Comparison of ENCODE assay signal across 10 mouse cellular contexts in the genomic region with DNA sequence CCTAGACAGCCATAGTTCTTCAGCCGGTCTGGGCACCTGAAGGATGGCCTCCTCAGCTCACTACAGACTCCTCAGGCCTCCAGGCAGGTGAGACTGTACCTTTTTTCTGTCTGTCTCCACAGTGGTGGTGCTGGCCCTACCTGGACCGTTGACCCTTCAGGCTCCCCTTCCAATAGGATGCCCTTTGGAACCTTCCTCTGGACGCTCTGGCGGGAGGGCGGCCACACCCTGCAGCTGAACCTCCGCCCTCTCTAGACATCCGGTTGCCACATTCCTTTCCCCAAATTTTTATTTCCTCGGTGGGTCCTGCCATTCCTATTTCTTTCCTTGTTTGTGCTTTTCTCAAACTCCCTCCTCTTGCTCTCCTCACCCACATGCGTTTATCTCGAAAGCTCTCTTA. TPM values are rescaled to one million over a fixed set of nuclear protein-coding genes. Genes with fewer than 3 reads are reported as not detected.
A peak's percentile ranks its signal among the peaks of the same experiment; 100 is the strongest.
DNase-seq lines count a peak whose midpoint lies in the region; ATAC-seq and TF ChIP-seq lines count a peak whose summit lies in the region.
"Not testable (repeated sequence)": the region's sequence is repeated elsewhere in the genome, so short reads cannot be mapped to it uniquely, and the experiment has no call there.
"Had no signal": no experiment of that assay in that cellular context is flagged by ENCODE, and none has a peak within 500 bp of the region (broad histone marks: within the 10 kb centered on the region; RNA-seq: fewer than 3 reads in every experiment).

No protein-coding gene starts in this region.

- H3K4me2 ChIP-seq in intestine, embryonic 16.5 days (ENCODE audit: low read depth, low read length); lung, embryonic 16.5 days (ENCODE audit: low read depth, low read length); stomach, postnatal 0 days (replicated peaks; ENCODE audit: low read depth): not testable (repeated sequence)

- not testable (repeated sequence) for DNase-seq in stomach, postnatal 0 days (ENCODE audit: low spot score)

- H3K27me3 ChIP-seq in intestine, embryonic 16.5 days (replicated peaks; ENCODE audit: control insufficient read depth, insufficient read depth, low read length); lung, embryonic 16.5 days (ENCODE audit: control insufficient read depth, insufficient read depth, low read depth, low read length); stomach, postnatal 0 days (ENCODE audit: control insufficient read depth, insufficient read depth, low read length): not testable (repeated sequence)

- not testable (repeated sequence) for TF ChIP-seq CTCF in stomach, postnatal 0 days (IDR thresholded peaks at IDR 0.05; ENCODE audit: low read depth)

- H3K36me3 ChIP-seq in intestine, embryonic 16.5 days (ENCODE audit: control insufficient read depth, insufficient read depth, low read length); lung, embryonic 16.5 days (ENCODE audit: control insufficient read depth, insufficient read depth, low read length); stomach, postnatal 0 days (ENCODE audit: control insufficient read depth, insufficient read depth, low read length): not testable (repeated sequence)

- not testable (repeated sequence) for H3K9me3 ChIP-seq in intestine, embryonic 16.5 days (ENCODE audit: control insufficient read depth, low read length); lung, embryonic 16.5 days (ENCODE audit: control insufficient read depth, low read length); stomach, postnatal 0 days (ENCODE audit: control insufficient read depth, low read length)

- H3K4me3 ChIP-seq in intestine, embryonic 16.5 days (ENCODE audit: low read length); lung, embryonic 16.5 days (ENCODE audit: low read length); stomach, postnatal 0 days (ENCODE audit: low read depth, low read length): not testable (repeated sequence)

- no CpG with 5 or more reads among the region's 10 CpGs for WGBS in intestine, embryonic 16.5 days
- no CpG with 5 or more reads among the region's 10 CpGs for WGBS in lung, embryonic 16.5 days
- no CpG with 5 or more reads among the region's 10 CpGs for WGBS in stomach, postnatal 0 days

- not testable (repeated sequence) for TF ChIP-seq EP300 in stomach, postnatal 0 days (optimal IDR thresholded peaks at IDR 0.05)

- H3K27ac ChIP-seq in intestine, embryonic 16.5 days (ENCODE audit: low read length); lung, embryonic 16.5 days (ENCODE audit: low read length); stomach, postnatal 0 days (replicated peaks): not testable (repeated sequence)

- H3K4me1 ChIP-seq in intestine, embryonic 16.5 days (ENCODE audit: control insufficient read depth, insufficient read depth, low read length); lung, embryonic 16.5 days (replicated peaks; ENCODE audit: control insufficient read depth, insufficient read depth, low read length); stomach, postnatal 0 days (replicated peaks; ENCODE audit: control insufficient read depth, insufficient read depth): not testable (repeated sequence)

- not testable (repeated sequence) for H3K9ac ChIP-seq in intestine, embryonic 16.5 days (ENCODE audit: low read depth, low read length); lung, embryonic 16.5 days (ENCODE audit: low read length); stomach, postnatal 0 days (ENCODE audit: low read length)

- ATAC-seq in erythroid progenitor cell, adult 5-6 weeks (replicated peaks; ENCODE audit: low FRiP score, poor library complexity, severe bottlenecking): 0 out of 2 replicates have a peak, but pooled peaks have one; percentile 16
- ATAC-seq in intestine, embryonic 16.5 days: peak; percentile 48; the same call in 1 of the 2 replicates
- ATAC-seq in lung, embryonic 16.5 days (ENCODE audit: low read depth): peak; percentile 52; the same call in 1 of the 2 replicates
- ATAC-seq in stomach, postnatal 0 days (ENCODE audit: low FRiP score, low TSS enrichment): 0 out of 2 replicates have a peak, but pooled peaks have one; percentile 53

RNA-seq across cellular contexts. Expression of gene Plac9b, which starts 0.6 kb away (rescaled TPM):
- total RNA-seq in erythroid progenitor cell, adult 5-6 weeks (2015; ENCODE audit: low replicate concordance): not detected in 2 replicates
- not detected in 2 replicates for total RNA-seq in erythroid progenitor cell, adult 5-6 weeks (2017; ENCODE audit: low replicate concordance)
- 16.6 and 19.8 TPM in 2 replicates for polyA plus RNA-seq in intestine, embryonic 16.5 days (2015; fragmentation: Nextera tagmentation; extraction: Ambion mirVana)
- polyA plus RNA-seq in lung, embryonic 16.5 days (2015; fragmentation: Nextera tagmentation; extraction: Ambion mirVana): 88.7 and 100 TPM in 2 replicates
- polyA plus RNA-seq in stomach, postnatal 0 days (2015; fragmentation: Nextera tagmentation; extraction: Ambion mirVana): 97.2 and 127 TPM in 2 replicates
- total RNA-seq: CH12.LX, MEL had no signal
- polyA plus RNA-seq: activated CD4-positive, CD25-positive, alpha-beta regulatory T cell, adult 4 months; CD4-positive, CD25-positive, alpha-beta regulatory T cell, adult 4 months; G1E; Patski had no signal

RNA-seq across cellular contexts. Expression of gene Tmem254b, which starts 25.2 kb away (rescaled TPM):
- not detected in 2 replicates for total RNA-seq in erythroid progenitor cell, adult 5-6 weeks (2015; ENCODE audit: low replicate concordance)
- total RNA-seq in erythroid progenitor cell, adult 5-6 weeks (2017; ENCODE audit: low replicate concordance): 4.4 TPM in 1 of 2 replicates, not detected in the other
- 72.5 and 75.5 TPM in 2 replicates for polyA plus RNA-seq in intestine, embryonic 16.5 days (2015; fragmentation: Nextera tagmentation; extraction: Ambion mirVana)
- 33.1 and 46.1 TPM in 2 replicates for polyA plus RNA-seq in lung, embryonic 16.5 days (2015; fragmentation: Nextera tagmentation; extraction: Ambion mirVana)
- polyA plus RNA-seq in stomach, postnatal 0 days (2015; fragmentation: Nextera tagmentation; extraction: Ambion mirVana): 53.8 and 62.7 TPM in 2 replicates
